In genomic region chr13:41343887-41344266, GRCm38 (mm10) we compare ENCODE assay signal across 17 mouse cellular contexts.
A peak's percentile ranks its signal among the peaks of the same experiment; 100 is the strongest.
DNase-seq lines count a peak whose midpoint lies in the region; ATAC-seq lines count a peak whose summit lies in the region.
"Had no signal": no experiment of that assay in that cellular context is flagged by ENCODE, and none has a peak within 500 bp of the region (broad histone marks: within the 10 kb centered on the region; RNA-seq: fewer than 3 reads in every experiment).

No protein-coding gene starts in this region.

- no peaks in the 10 kb centered on the region for H3K9me3 ChIP-seq in kidney, embryonic 14.5 days (ENCODE audit: control insufficient read depth, low read length)
- no peaks in the 10 kb centered on the region for H3K9me3 ChIP-seq in lung, embryonic 15.5 days
- H3K9me3 ChIP-seq in intestine, embryonic 15.5 days = no peaks in the 10 kb centered on the region
- no peaks in the 10 kb centered on the region for H3K9me3 ChIP-seq in stomach, embryonic 16.5 days (replicated peaks; ENCODE audit: control insufficient read depth, low read length)
- H3K9me3 ChIP-seq: forebrain, embryonic 10.5 days; limb, embryonic 15.5 days; neural tube, embryonic 15.5 days had no signal

- H3K4me3 ChIP-seq in kidney, embryonic 14.5 days (ENCODE audit: low read length) = no peak overlapping the region
- no peak overlapping the region for H3K4me3 ChIP-seq in lung, embryonic 15.5 days
- H3K4me3 ChIP-seq in intestine, embryonic 15.5 days (replicated peaks) = no peak overlapping the region
- no peak overlapping the region for H3K4me3 ChIP-seq in stomach, embryonic 16.5 days (replicated peaks; ENCODE audit: low read length)
- H3K4me3 ChIP-seq: forebrain, embryonic 10.5 days; limb, embryonic 15.5 days; neural tube, embryonic 15.5 days had no signal

- no peak overlapping the region for H3K4me2 ChIP-seq in kidney, embryonic 14.5 days (replicated peaks; ENCODE audit: low read depth, low read length)
- 0 out of 2 replicates have a peak overlapping the region, but pooled peaks have one; percentile 17 for H3K4me2 ChIP-seq in lung, embryonic 15.5 days
- H3K4me2 ChIP-seq in intestine, embryonic 15.5 days (replicated peaks) = peak overlapping the region; percentile 52
- peak overlapping the region; percentile 4; the same call in 1 of the 2 replicates for H3K4me2 ChIP-seq in stomach, embryonic 16.5 days (ENCODE audit: low read depth, low read length)
- H3K4me2 ChIP-seq: limb, embryonic 15.5 days; neural tube, embryonic 15.5 days had no signal

- no peak overlapping the region for H3K9ac ChIP-seq in kidney, embryonic 14.5 days (ENCODE audit: low read depth, low read length)
- H3K9ac ChIP-seq in lung, embryonic 15.5 days = no peak overlapping the region
- no peak overlapping the region for H3K9ac ChIP-seq in intestine, embryonic 15.5 days
- H3K9ac ChIP-seq in stomach, embryonic 16.5 days (ENCODE audit: low read length) = no peak overlapping the region
- H3K9ac ChIP-seq: limb, embryonic 15.5 days; neural tube, embryonic 15.5 days had no signal

- no peak for ATAC-seq in kidney, embryonic 14.5 days (ENCODE audit: low FRiP score, low TSS enrichment)
- no peak for ATAC-seq in lung, embryonic 15.5 days (ENCODE audit: borderline replicate concordance, extremely low read depth, low FRiP score, low TSS enrichment)
- peak; percentile 67 for ATAC-seq in intestine, embryonic 15.5 days
- peak; percentile 7; the same call in 1 of the 2 replicates for ATAC-seq in stomach, embryonic 16.5 days (ENCODE audit: insufficient read depth, low FRiP score)
- ATAC-seq: hindbrain, embryonic 16.5 days; midbrain, embryonic 16.5 days had no signal

- DNase-seq in kidney, adult 11 months = no peak
- no peak for DNase-seq in lung, adult 18-20 months
- no peak for DNase-seq in spleen, postnatal 36 days (ENCODE audit: low spot score in 2 of 2)
- DNase-seq: cerebellum, adult 8-10 months; gastrocnemius, postnatal 10 days; heart, postnatal 10 days; right cerebral cortex, postnatal 14 days; thymus, postnatal 36 days had no signal

- no peaks in the 10 kb centered on the region for H3K27me3 ChIP-seq in kidney, embryonic 14.5 days (ENCODE audit: control insufficient read depth, insufficient read depth, low read length)
- no peaks in the 10 kb centered on the region for H3K27me3 ChIP-seq in lung, embryonic 15.5 days
- H3K27me3 ChIP-seq in intestine, embryonic 15.5 days (replicated peaks) = no peaks in the 10 kb centered on the region
- H3K27me3 ChIP-seq in stomach, embryonic 16.5 days (ENCODE audit: control insufficient read depth, insufficient read depth, low read length) = no peaks in the 10 kb centered on the region
- H3K27me3 ChIP-seq: limb, embryonic 15.5 days; neural tube, embryonic 15.5 days had no signal

- H3K36me3 ChIP-seq in kidney, embryonic 14.5 days (ENCODE audit: control insufficient read depth, insufficient read depth, low read length) = no peaks in the 10 kb centered on the region
- H3K36me3 ChIP-seq in lung, embryonic 15.5 days = peaks cover 6% of the 10 kb centered on the region; the same call in 1 of the 2 replicates
- H3K36me3 ChIP-seq in intestine, embryonic 15.5 days = peaks cover 3% of the 10 kb centered on the region; the same call in 1 of the 2 replicates
- 0 out of 2 replicates have a peak, but pooled peaks cover 3% of the 10 kb centered on the region for H3K36me3 ChIP-seq in stomach, embryonic 16.5 days (ENCODE audit: control insufficient read depth, insufficient read depth, low read length)
- H3K36me3 ChIP-seq: neural tube, embryonic 15.5 days had no signal

- H3K4me1 ChIP-seq in kidney, embryonic 14.5 days (ENCODE audit: control insufficient read depth, insufficient read depth, low read length) = peaks cover 42% of the 10 kb centered on the region; the same call in 1 of the 2 replicates
- H3K4me1 ChIP-seq in lung, embryonic 15.5 days = peaks cover 90% of the 10 kb centered on the region
- peaks cover 33% of the 10 kb centered on the region for H3K4me1 ChIP-seq in intestine, embryonic 15.5 days (replicated peaks)
- peaks cover 41% of the 10 kb centered on the region for H3K4me1 ChIP-seq in stomach, embryonic 16.5 days (ENCODE audit: control insufficient read depth, insufficient read depth, low read length)

- WGBS in kidney, embryonic 14.5 days = 45% methylated on average over 3 of the region's 3 CpGs
- WGBS in lung, embryonic 15.5 days = 38% methylated on average over 3 of the region's 3 CpGs
- WGBS in intestine, embryonic 15.5 days = 52% methylated on average over 3 of the region's 3 CpGs
- WGBS in stomach, embryonic 16.5 days = 41% methylated on average over 3 of the region's 3 CpGs

- peak overlapping the region; percentile 73; the same call in 1 of the 2 replicates for H3K27ac ChIP-seq in kidney, embryonic 14.5 days (ENCODE audit: low read depth, low read length)
- peak overlapping the region; percentile 73 for H3K27ac ChIP-seq in lung, embryonic 15.5 days
- H3K27ac ChIP-seq in intestine, embryonic 15.5 days = peak overlapping the region; percentile 90
- H3K27ac ChIP-seq in stomach, embryonic 16.5 days (ENCODE audit: low read length) = peak overlapping the region; percentile 76
- H3K27ac ChIP-seq: forebrain, embryonic 10.5 days; limb, embryonic 15.5 days; neural tube, embryonic 15.5 days had no signal

Comparison
In these comparisons a context has a peak if more than half of its experiments do, and no peak if none do; other contexts are left out.
1. ATAC-seq: peak in intestine, embryonic 15.5 days (single experiment) and stomach, embryonic 16.5 days (single experiment); none in kidney, embryonic 14.5 days (single experiment) and lung, embryonic 15.5 days (single experiment).
2. Peak in every context shown above with its lines, with median percentiles within 50 percentile points of each other: H3K27ac ChIP-seq.